Mouse (Mus musculus) cerebellum, adult 2 months (tissue): ENCODE measurements at regions not wholly inside any gene's neighbourhood (a gene's known extent, or its start where the extent isn't known, plus 50 kb on each side); places are given as distances from the start of the nearest gene placed in this dataset.

ENCODE experiments used
- DNase-seq, 2 experiments: peaks; one replicate each; pipeline ENCODE4 v3.0.0; 2021
- H3K27ac ChIP-seq: fragments of 200-500 bp; 2 replicates; pipeline ENCODE4 v1.5.1; 2012; ENCODE audit warnings: low read length, control low read depth, inconsistent platforms; ENCODE audit not compliant: insufficient read depth
- H3K27me3 ChIP-seq: fragments of 200-500 bp; 2 replicates; pipeline ENCODE4 v1.6.1; 2012; ENCODE audit warnings: inconsistent platforms, mild to moderate bottlenecking, low read length, moderate library complexity; ENCODE audit not compliant: control insufficient read depth, insufficient read depth
- H3K4me1 ChIP-seq: fragments of 200-500 bp; 2 replicates; pipeline ENCODE4 v1.6.1; 2011; ENCODE audit warnings: low read length; ENCODE audit not compliant: control insufficient read depth, insufficient read depth
- H3K4me3 ChIP-seq: fragments of 200-500 bp; replicated peaks from 2 replicates; pipeline ENCODE3; 2011; ENCODE audit warnings: mild to moderate bottlenecking, low read depth, low read length, control low read depth; ENCODE audit not compliant: insufficient read depth
- CTCF ChIP-seq: fragments of 200-500 bp; IDR thresholded peaks from 2 replicates; pipeline ENCODE4 v1.5.1; 2011; ENCODE audit warnings: low read depth, mild to moderate bottlenecking, control low read depth, low read length, moderate library complexity, borderline replicate concordance; ENCODE audit not compliant: insufficient read depth
- POLR2A ChIP-seq: fragments of 200-500 bp; IDR thresholded peaks from 2 replicates; pipeline ENCODE4 v1.6.1; 2011; ENCODE audit warnings: low read length, control low read depth, borderline replicate concordance; ENCODE audit not compliant: insufficient read depth
- WGBS: fragments of 180-500 bp; shearing (Covaris S2); methylation state at CpG from one replicate; pipeline ENCODE4 v1.1.7; 2018; 5-methylcytosine and 5-hydroxymethylcytosine counted together

GRCm38 (mm10) chr4:12775090-12775489 is 603.3 kb upstream of the Fam92a start:
- 72% methylated on average over 4 of the region's 4 CpGs for WGBS
- Histone ChIP-seq H3K4me1 (no peaks in the 10 kb centered on the region), H3K27me3 (no peaks in the 10 kb centered on the region), H3K27ac (no peak overlapping the region), H3K4me3 (no peak overlapping the region)
- DNase-seq = no peak
- no peak for TF ChIP-seq CTCF
- TF ChIP-seq POLR2A = no peak

- H3K27me3 ChIP-seq = no peaks in the 10 kb centered on the region
- no peak overlapping the region for H3K27ac ChIP-seq
- TF ChIP-seq POLR2A = no peak
- no peak for TF ChIP-seq CTCF
- H3K4me1 ChIP-seq = no peaks in the 10 kb centered on the region
- no peak for DNase-seq
- no peak overlapping the region for H3K4me3 ChIP-seq
- 47% methylated on average over 5 of the region's 5 CpGs for WGBS
Measured at GRCm38 (mm10) chr4:12774671-12775070, 602.9 kb upstream of the Fam92a start.

- Histone ChIP-seq H3K4me3 (no peak overlapping the region), H3K27me3 (no peaks in the 10 kb centered on the region), H3K27ac (no peak overlapping the region), H3K4me1 (no peaks in the 10 kb centered on the region)
- no peak for DNase-seq
- 58% methylated on average over 7 of the region's 7 CpGs for WGBS
- TF ChIP-seq CTCF = no peak
- no peak for TF ChIP-seq POLR2A
Measured at GRCm38 (mm10) chr4:12773201-12773600, 601.4 kb upstream of the Fam92a start.

- no peak for DNase-seq
- Histone ChIP-seq H3K27ac (no peak overlapping the region), H3K27me3 (no peaks in the 10 kb centered on the region), H3K4me1 (no peaks in the 10 kb centered on the region), H3K4me3 (no peak overlapping the region)
- WGBS = 65% methylated on average over 5 of the region's 5 CpGs
- TF ChIP-seq POLR2A (no peak), CTCF (no peak)
Measured at GRCm38 (mm10) chr4:12770131-12770780, 598.4 kb upstream of the Fam92a start.

GRCm38 (mm10) chr4:12769092-12769491 is 597.3 kb upstream of the Fam92a start:
- Histone ChIP-seq H3K4me1 (no peaks in the 10 kb centered on the region), H3K27me3 (no peaks in the 10 kb centered on the region), H3K27ac (no peak overlapping the region), H3K4me3 (no peak overlapping the region)
- TF ChIP-seq POLR2A (no peak), CTCF (no peak)
- no peak for DNase-seq

- WGBS = 97% methylated on average over 1 of the region's 1 CpGs
- Histone ChIP-seq H3K4me1 (no peaks in the 10 kb centered on the region), H3K4me3 (no peak overlapping the region), H3K27ac (no peak overlapping the region), H3K27me3 (no peaks in the 10 kb centered on the region)
- no peak for TF ChIP-seq CTCF
- TF ChIP-seq POLR2A = no peak
- DNase-seq = no peak
Measured at GRCm38 (mm10) chr4:12766763-12767162, 594.9 kb upstream of the Fam92a start.

GRCm38 (mm10) chr4:12750817-12751216 is 579.0 kb upstream of the Fam92a start:
- H3K4me3 ChIP-seq = no peak overlapping the region
- DNase-seq = no peak
- no peak overlapping the region for H3K27ac ChIP-seq
- no peaks in the 10 kb centered on the region for H3K4me1 ChIP-seq
- H3K27me3 ChIP-seq = no peaks in the 10 kb centered on the region
- 69% methylated on average over 2 of the region's 2 CpGs for WGBS
- TF ChIP-seq POLR2A = no peak

- Histone ChIP-seq H3K27ac (no peak overlapping the region), H3K27me3 (no peaks in the 10 kb centered on the region), H3K4me1 (no peaks in the 10 kb centered on the region), H3K4me3 (no peak overlapping the region)
- TF ChIP-seq POLR2A (no peak), CTCF (no peak)
- WGBS = 92% methylated on average over 1 of the region's 1 CpGs
- no peak for DNase-seq
Measured at GRCm38 (mm10) chr4:12749874-12750273, 578.1 kb upstream of the Fam92a start.
